Mouse (Mus musculus) heart, postnatal 0 days (tissue): ENCODE results near the gene Cnga4. TPM values are rescaled to one million over a fixed set of nuclear protein-coding genes. Genes with fewer than 3 reads are reported as not detected.

Experiments
- polyA plus RNA-seq: library from polyadenylated mRNA; unstranded; fragments of >200 nt; fragmentation: Nextera tagmentation; extraction: Ambion mirVana; gene quantifications from 2 replicates; pipeline ENCODE4 v1.2.1, GENCODE M21; 2015
- total RNA-seq: library from RNA; depleted of rRNA; stranded (reverse); fragments of >200 nt; gene quantifications from 2 replicates; pipeline ENCODE4 v1.2.3, GENCODE M21; 2014; ENCODE audit warnings: low replicate concordance; rRNA removed

Cnga4 gene
- total and polyA plus RNA-seq, 2 experiments from 2014 or later = not detected

Other genes starting within 250 kb of the Cnga4 start
- not detected in 2 replicates for gene Olfr684, start 240.9 kb upstream of the Cnga4 start, total RNA-seq
- not detected in 2 replicates for gene Olfr684, start 240.9 kb upstream of the Cnga4 start, polyA plus RNA-seq
- not detected in 2 replicates for gene Olfr685, start 218.6 kb upstream of the Cnga4 start, total RNA-seq
- not detected in 2 replicates for gene Olfr685, start 218.6 kb upstream of the Cnga4 start, polyA plus RNA-seq
- not detected in 2 replicates for gene Olfr686, start 197.1 kb upstream of the Cnga4 start, total RNA-seq
- not detected in 2 replicates for gene Olfr686, start 197.1 kb upstream of the Cnga4 start, polyA plus RNA-seq
- not detected in 2 replicates for gene Olfr688, start 116.5 kb upstream of the Cnga4 start, total RNA-seq
- gene Olfr688, start 116.5 kb upstream of the Cnga4 start, polyA plus RNA-seq = not detected in 2 replicates
- gene Olfr689, start 93.4 kb upstream of the Cnga4 start, total RNA-seq = not detected in 2 replicates
- not detected in 2 replicates for gene Olfr689, start 93.4 kb upstream of the Cnga4 start, polyA plus RNA-seq
- not detected in 2 replicates for gene Olfr690, start 70.5 kb upstream of the Cnga4 start, total RNA-seq
- not detected in 2 replicates for gene Olfr690, start 70.5 kb upstream of the Cnga4 start, polyA plus RNA-seq
- 1.0 TPM in 1 of 2 replicates, not detected in the other for gene Olfr691, start 62.3 kb upstream of the Cnga4 start, total RNA-seq
- gene Olfr691, start 62.3 kb upstream of the Cnga4 start, polyA plus RNA-seq = not detected in 2 replicates
- not detected in 2 replicates for gene Olfr692, start 36.3 kb upstream of the Cnga4 start, total RNA-seq
- not detected in 2 replicates for gene Olfr692, start 36.3 kb upstream of the Cnga4 start, polyA plus RNA-seq
- gene Gm5901, start 29.5 kb upstream of the Cnga4 start, total RNA-seq = not detected in 2 replicates
- not detected in 2 replicates for gene Gm5901, start 29.5 kb upstream of the Cnga4 start, polyA plus RNA-seq
- 19.0 and 33.2 TPM in 2 replicates for gene Fam160a2, start 4.5 kb upstream of the Cnga4 start, total RNA-seq
- 19.6 and 19.7 TPM in 2 replicates for gene Fam160a2, start 4.5 kb upstream of the Cnga4 start, polyA plus RNA-seq
- gene Cckbr, start 21.2 kb downstream of the Cnga4 start, total RNA-seq = not detected in 2 replicates
- not detected in 2 replicates for gene Cckbr, start 21.2 kb downstream of the Cnga4 start, polyA plus RNA-seq
- gene Cavin3, start 77.7 kb downstream of the Cnga4 start, total RNA-seq = 75.4 and 84.2 TPM in 2 replicates
- 78.6 and 79.9 TPM in 2 replicates for gene Cavin3, start 77.7 kb downstream of the Cnga4 start, polyA plus RNA-seq
- gene Smpd1, start 149.8 kb downstream of the Cnga4 start, total RNA-seq = 159 and 173 TPM in 2 replicates
- gene Smpd1, start 149.8 kb downstream of the Cnga4 start, polyA plus RNA-seq = 81.0 and 85.3 TPM in 2 replicates
- 48.0 and 170 TPM in 2 replicates for gene Apbb1, start 177.1 kb downstream of the Cnga4 start, total RNA-seq
- gene Apbb1, start 177.1 kb downstream of the Cnga4 start, polyA plus RNA-seq = 67.3 and 69.7 TPM in 2 replicates
- gene Hpx, start 195.6 kb downstream of the Cnga4 start, total RNA-seq = 0.38 and 1.0 TPM in 2 replicates
- 0.15 and 0.18 TPM in 2 replicates for gene Hpx, start 195.6 kb downstream of the Cnga4 start, polyA plus RNA-seq
- 32.3 and 56.5 TPM in 2 replicates for gene Trim3, start 229.0 kb downstream of the Cnga4 start, total RNA-seq
- 18.0 and 18.1 TPM in 2 replicates for gene Trim3, start 229.0 kb downstream of the Cnga4 start, polyA plus RNA-seq
- gene Timm10b, start 235.5 kb downstream of the Cnga4 start, total RNA-seq = 54.2 and 128 TPM in 2 replicates
- 211 and 213 TPM in 2 replicates for gene Timm10b, start 235.5 kb downstream of the Cnga4 start, polyA plus RNA-seq
- gene Arfip2, start 235.8 kb downstream of the Cnga4 start, total RNA-seq = 53.4 and 80.4 TPM in 2 replicates
- gene Arfip2, start 235.8 kb downstream of the Cnga4 start, polyA plus RNA-seq = 31.7 and 32.9 TPM in 2 replicates
- 40.0 and 126 TPM in 2 replicates for gene Gm45799, start 236.0 kb downstream of the Cnga4 start, total RNA-seq
- gene Gm45799, start 236.0 kb downstream of the Cnga4 start, polyA plus RNA-seq = 58.4 and 62.6 TPM in 2 replicates
- gene Dnhd1, start 246.3 kb downstream of the Cnga4 start, total RNA-seq = 0.04 and 1.9 TPM in 2 replicates
- gene Dnhd1, start 246.3 kb downstream of the Cnga4 start, polyA plus RNA-seq = 0.03 and 0.36 TPM in 2 replicates